Mouse (Mus musculus): ENCODE data around the gene Agap3.

Gene Agap3

GRCm38 (mm10) chr5:24523806-24524205 is 71.8 kb downstream of the Agap3 start:
- no peak for DNase-seq (ENCODE audit: low read depth, low spot score)

- DNase-seq (ENCODE audit: low read depth, low spot score), result no peak
These were observed 72.5 kb downstream of the Agap3 start for GRCm38 (mm10) chr5:24524522-24524921.

DNA sequence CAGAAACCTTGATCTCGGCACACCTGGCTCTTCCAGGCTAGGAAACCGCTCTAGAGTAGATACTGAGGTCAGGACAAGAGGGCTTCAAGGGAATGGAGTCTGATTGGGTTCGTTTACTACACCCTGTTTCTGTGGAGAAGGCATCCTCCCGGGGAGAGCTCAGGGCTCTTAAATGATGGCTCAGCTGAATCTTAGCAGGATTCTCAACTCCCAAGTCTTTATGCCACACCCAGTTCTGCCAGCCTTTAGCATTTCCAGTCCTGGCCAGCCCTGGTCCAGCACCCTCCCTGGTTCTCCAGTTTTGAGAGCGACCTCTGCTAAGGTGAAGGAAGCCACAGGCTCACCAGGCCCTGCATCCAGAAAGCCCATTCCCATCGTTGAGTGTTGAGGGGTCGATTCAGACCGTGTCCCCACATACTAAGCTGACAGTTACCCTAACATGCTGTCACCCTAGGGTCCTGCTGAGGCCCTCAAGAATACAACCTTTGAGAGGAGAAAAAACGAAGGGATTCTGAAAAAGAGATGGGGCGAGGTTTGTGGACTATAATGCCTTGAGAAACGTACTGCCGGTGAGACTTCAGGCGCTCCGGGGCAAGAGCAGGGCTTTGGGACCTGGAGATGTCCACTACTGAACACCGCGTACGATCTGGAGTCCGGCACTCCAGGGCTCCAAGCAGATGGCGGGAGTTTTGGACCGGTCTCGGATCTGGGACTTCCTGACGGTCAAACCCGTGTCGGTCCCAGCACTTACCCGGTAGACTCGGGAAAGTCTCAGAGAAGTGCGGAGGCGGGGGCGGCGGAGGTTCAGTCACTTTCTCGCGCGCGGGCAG is 73.6 kb downstream of the Agap3 start:
- no peak for DNase-seq (ENCODE audit: low read depth, low spot score)

DNA sequence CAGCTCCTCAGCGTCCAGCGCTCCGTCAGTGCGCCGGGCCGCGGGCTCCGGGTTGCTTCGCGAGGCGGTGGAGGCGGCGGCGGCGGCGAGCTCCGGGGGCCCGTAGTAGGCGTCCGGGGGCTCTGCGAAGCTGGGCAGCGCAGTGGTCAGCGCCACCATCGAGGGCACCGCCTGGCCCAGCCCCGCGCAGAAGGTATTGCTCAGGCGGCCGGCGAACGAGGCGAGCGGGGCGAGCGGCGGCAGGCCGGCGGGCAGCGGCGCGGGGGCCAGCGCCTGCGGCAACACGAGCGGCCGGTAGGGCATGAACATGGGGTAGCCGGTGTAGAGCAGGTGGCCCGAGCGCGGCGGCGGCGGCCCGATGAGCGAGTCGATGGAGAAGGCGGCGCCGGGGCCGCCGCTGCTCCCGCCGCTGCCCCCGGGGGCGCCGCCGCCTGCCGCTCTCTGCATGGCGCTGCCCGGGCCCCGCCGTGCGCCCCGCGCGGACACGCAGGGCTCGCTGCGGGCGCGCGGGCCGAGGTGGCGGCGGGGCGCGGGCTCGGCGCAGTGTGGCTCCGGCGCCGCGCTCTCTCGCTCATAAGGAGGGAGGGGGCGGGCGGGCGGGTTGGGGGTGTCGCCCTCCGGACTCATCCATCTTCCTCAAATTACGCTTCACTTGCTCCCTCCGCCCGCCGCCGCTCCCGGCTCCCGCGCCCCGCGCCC is 74.4 kb downstream of the Agap3 start:
- no peak for DNase-seq (ENCODE audit: low read depth, low spot score)

DNA sequence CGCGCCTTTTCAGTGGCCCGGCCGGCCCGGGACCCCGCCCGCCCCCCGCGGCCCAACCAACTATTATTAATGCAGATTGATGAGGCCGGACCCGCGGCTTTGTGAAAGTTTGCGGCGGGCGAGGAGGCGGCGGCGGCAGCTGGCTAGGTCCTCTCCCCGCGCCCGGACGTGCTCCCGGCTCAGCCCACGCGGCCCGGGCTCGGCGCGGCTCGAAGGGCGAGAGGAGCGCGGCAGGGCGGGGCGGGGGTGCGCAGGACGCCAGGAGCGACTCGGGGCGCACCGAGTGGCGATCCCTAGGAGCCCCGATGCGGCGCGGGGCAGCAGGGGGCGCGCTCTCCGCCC is 74.9 kb downstream of the Agap3 start, which contains the start of gene Gbx1:
Gbx1 (minus strand) TSS at position 314 of the 342 bp plus-strand sequence.
- DNase-seq (ENCODE audit: low read depth, low spot score), result no peak

GRCm38 (mm10) chr5:24527780-24528179 is 75.8 kb downstream of the Agap3 start:
- no peak for DNase-seq (ENCODE audit: low read depth, low spot score)

GRCm38 (mm10) chr5:24530042-24530689 is 78.2 kb downstream of the Agap3 start:
- DNase-seq (ENCODE audit: low read depth, low spot score), result peak; percentile 96

DNA sequence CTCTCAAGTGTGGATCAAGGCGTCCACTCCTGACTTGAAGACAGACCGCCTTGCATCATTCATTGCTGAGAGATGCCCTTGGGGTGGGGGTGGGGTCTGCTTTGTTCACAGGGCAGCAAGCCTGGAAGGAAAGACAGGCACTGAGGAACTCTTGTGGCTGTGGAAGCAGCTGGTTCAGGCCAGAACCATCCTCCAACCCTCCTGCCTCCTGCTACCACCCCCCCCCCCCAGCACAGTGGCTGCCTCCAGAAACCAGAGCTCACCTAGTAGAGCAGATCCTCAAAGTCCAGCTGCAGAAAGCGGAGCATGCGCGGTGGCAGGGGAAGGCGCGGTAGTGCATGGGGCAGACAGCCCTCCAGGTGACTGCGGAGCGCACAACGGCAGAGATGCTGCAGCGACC is 81.4 kb downstream of the Agap3 start:
- DNase-seq (ENCODE audit: low read depth, low spot score), result no peak

DNA sequence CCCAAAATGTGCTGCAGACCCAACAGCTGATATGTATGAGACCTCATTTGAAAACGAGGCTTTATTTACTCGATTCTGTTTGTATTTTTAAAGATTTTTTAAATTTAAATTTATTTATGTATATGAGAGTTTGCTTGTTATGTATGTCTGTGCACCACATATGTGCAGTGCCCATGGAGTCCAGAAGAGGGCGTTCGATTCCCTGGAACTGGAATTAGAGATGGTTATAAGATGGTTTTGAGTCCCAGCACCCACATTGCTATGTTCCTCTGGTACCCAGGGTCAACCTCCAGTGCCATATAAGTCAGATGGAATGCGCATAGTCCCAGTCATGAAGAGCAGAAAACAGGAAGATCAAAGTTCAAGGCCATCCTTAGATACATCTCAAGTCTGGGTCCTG is 82.3 kb downstream of the Agap3 start:
- no peak for DNase-seq (ENCODE audit: low read depth, low spot score)

- no peak for DNase-seq (ENCODE audit: low read depth, low spot score)
These were observed 83.8 kb downstream of the Agap3 start for GRCm38 (mm10) chr5:24535731-24536130.

DNA sequence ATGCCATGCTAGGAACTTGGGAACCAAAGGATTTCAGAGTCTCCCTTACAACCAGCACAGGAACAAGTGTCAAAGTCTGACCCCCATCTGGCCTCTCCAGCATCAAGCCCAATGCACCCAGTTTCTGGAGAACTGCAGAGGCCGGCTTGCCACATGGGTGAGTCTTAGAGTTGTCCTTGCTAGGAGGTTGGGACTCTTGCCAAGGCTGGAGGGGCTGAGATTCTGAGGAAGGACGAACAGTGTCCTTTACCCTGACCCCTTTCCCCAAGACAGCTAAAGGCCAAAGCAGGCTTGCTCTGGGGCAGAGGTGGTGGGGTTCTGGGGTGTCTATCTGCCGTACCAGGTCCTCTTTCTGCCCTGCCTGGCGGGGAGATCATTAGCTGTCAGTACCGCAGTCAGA is 84.5 kb downstream of the Agap3 start:
- no peak for DNase-seq (ENCODE audit: low read depth, low spot score)

- DNase-seq (ENCODE audit: low read depth, low spot score), result no peak
These were observed 85.6 kb downstream of the Agap3 start for GRCm38 (mm10) chr5:24537618-24538017.

DNA sequence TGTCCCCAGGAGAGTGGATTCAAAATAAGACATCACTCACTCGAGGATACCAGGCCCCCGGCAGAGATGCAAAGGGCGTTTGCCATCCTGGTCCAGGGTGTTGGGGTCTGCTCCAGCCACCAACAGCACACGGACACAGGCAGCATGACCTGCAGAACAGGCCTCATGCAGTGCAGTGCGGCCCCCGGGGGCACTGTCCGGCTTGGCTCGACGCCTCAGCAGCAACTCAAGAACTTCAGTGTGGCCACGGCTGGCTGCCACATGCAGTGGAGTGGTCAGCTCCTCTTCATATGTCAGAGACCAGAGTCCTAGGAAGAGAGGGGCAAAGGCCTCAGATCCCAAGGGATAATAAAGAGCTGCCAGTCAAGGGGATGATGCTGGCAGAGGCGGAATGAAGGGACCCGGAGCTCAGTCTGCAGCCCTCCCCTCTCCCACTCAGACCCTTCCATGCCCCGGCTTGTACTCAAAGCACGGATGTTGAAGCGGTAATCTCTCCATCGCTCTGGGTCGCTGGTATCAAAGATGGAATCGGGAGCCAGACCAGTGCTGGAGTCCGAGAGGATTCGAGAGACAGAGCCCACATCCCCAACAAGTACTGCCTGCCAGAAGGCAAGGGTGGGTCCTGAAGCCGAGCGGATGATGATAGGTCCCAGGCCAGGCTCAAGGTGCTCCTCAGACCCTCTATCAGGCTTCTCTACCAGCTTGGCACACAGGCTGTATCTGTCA is 87.8 kb downstream of the Agap3 start:
- DNase-seq (ENCODE audit: low read depth, low spot score), result no peak

- peak; percentile 17 for DNase-seq (ENCODE audit: low read depth, low spot score)
These were observed 88.6 kb downstream of the Agap3 start, which contains the start of gene Asb10 for GRCm38 (mm10) chr5:24540387-24541143. Gene Asb10 (minus strand): TSS chr5:24540978.

DNA sequence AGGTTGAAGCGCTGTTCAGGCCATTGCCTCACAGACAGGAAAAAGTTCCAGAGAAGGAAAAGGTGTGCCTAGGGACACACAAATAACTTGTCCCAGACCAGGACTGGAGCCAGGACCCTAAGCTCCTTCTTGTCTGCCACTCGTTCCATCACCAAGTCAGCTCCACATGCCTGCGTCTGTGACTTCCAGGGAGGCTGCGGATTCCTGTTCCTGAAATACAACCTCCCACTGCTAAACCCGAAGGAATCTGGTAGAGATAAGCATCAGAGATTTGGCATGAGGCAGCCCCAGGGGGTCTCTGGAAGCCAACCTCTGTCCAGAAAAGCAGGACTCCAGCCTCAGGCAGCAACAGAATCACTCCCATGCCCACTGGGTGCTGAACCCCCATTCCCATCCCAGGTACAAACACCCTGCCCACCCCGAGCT is 89.2 kb downstream of the Agap3 start:
- no peak for DNase-seq (ENCODE audit: low read depth, low spot score)

GRCm38 (mm10) chr5:24542643-24543042 is 90.7 kb downstream of the Agap3 start:
- no peak for DNase-seq (ENCODE audit: low read depth, low spot score)

DNA sequence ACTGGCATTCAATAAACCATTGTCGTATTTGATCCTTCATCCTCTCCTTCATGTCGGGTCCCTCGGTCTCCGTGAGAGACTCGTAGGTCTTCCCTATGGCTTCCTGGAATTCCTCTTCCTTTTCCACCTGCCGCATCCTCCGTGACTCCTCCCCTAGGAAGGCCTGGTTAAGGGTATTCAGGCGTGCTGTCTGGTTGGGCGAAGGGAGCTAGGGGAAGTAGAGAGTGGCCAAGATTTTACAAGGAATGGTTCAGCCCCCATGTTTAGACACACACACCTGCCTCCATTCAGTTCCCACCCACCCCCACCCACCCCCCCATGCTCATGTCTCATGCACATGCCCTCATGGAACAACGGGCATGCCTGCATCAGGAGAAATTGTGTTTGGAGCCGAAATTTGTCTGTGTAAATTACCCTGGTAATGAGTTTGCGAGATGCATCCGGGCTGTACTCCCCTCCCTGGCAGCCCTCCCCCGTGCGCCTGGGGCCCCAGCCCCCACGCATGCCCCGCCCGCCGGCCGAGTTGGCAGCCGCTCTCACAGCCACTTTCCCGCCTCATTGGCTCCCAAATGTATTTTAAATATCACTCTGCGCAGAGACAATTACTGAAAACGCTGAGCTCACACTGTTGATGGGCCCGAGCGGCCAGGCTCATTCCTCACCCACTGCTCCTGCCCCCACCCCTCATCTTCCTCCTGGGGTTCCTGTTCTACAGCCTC is 98.8 kb downstream of the Agap3 start:
- DNase-seq (ENCODE audit: low read depth, low spot score), result no peak

DNA sequence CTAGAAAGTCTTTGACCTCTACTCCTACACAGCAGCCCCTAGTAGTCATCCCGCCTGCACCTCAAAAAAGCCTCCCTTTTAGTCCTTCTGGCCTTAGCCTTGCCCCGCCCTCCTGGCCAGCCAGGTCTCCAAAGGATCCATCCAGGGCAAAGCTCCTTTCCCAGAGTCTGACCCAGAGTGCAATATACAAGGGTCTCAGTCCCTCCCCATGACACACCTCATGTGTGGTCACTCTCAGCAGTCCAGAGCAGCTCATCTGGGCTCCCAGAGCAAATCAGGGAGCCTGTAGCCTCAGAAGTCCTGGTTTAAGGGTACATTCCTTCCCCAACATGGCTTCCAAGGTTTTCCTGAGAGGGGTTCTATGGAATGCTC is 99.3 kb downstream of the Agap3 start:
- DNase-seq (ENCODE audit: low read depth, low spot score), result no peak

All from 3T3-L1 (cell line).